Mouse (Mus musculus) layer of hippocampus, postnatal 14 days (tissue): Measurements from ENCODE around the gene Il12rb2. TPM values are rescaled to one million over a fixed set of nuclear protein-coding genes. Genes with fewer than 3 reads are reported as not detected.
A peak's percentile ranks its signal among the peaks of the same experiment; 100 is the strongest.

ENCODE experiments used
- DNase-seq, 2 experiments: peaks; one replicate each; pipeline ENCODE4 v3.0.0; 2021 to 2022; ENCODE audit warnings: low spot score in 2 of 2, mixed read lengths in 1 of 2
- long read RNA-seq, 2 experiments: library from polyadenylated mRNA; stranded (forward); transcript quantifications; one replicate each; pipeline ENCODE4 v2.0.0; 2021
- total RNA-seq, 2 experiments: library from RNA; stranded (reverse); gene quantifications; 2 replicates each; pipeline ENCODE4 v1.2.3; 2021

The Il12rb2 gene
- not detected for total RNA-seq
- long read RNA-seq, experiment 1 = 0 reads
- long read RNA-seq, experiment 2 = 0 reads

DNA sequence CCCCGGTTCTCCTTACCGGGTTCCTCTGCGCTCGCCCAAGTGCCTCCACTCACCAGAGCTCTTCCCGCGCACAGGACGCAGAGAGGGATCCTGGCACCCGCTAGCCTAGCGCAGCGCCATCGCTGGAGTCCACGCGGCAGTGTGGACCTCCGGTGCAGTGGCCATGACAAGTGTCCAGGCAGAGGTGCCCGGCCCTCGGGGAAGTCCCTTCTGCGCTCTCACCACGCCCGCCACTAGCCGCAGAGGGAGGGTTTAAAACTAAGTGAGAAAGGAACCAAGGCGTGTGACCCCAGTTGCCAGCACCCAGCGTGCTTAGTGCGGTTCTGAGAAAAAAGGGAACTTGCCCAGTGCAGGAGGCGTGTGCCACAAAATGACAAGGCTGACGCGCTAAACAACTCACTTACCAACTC is at the start of gene Il12rb2:
Gene Il12rb2, minus strand, starts transcription at position 207 of the 410 bp plus-strand sequence.
- DNase-seq = peak in 1 of 2 experiments; percentile 3

DNA sequence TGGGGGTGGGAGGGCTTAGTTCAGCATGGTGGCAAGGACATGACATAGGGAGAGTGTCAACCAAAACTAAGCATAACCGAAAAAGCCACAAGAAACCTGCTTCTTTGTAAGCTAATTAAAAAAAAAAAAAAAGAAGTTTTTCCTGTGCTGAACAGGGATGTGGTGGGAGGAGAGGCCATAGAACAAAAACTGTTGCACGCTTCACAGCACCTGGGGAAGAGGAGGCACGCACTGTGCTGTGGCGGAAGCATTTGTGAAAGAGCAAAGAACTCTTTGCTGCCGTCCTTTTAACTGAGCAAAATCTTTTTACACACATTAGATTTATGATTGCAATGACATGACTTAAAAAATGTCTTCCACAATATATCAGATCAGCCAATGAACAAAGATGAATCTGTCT is 45.8 kb upstream of the Il12rb2 start:
- no peak for DNase-seq

DNA sequence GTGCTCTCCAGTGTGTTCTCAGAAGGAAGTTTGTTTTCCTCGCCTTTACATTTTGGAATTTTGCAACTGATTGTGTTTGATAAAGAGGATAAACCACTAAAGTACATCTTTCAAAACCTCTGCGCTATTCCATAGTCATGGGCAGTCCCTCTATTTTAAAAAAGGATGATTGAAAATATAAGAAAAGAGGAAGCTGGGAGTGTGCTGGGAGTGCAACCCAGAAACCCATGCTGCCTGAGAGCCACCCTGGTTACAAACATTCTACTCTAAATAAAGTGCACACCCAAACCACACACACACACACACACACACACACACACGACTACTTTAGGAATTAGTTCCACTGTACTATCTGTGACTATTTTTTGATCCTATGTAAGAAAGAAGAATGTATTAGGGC is 40.6 kb upstream of the Il12rb2 start:
- no peak for DNase-seq

DNA sequence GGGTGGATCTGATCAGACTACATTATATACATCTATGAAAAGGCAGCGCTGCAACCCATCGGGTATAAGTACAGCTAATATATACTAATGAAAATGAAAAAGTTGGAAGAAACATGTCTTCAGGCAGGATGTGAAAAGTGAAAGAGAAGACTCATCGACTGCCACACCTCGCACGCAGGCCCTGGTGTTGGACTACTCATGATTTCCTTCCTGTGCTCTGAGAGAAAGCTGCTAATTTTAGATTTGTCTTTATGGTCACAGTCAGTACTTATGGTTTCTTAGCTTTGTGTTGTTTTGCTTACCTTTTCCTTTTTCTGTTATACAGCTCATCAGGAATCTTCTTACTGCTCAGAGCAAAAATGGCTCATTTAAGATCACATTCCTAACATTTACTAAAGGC is 39.3 kb upstream of the Il12rb2 start:
- DNase-seq = no peak

DNA sequence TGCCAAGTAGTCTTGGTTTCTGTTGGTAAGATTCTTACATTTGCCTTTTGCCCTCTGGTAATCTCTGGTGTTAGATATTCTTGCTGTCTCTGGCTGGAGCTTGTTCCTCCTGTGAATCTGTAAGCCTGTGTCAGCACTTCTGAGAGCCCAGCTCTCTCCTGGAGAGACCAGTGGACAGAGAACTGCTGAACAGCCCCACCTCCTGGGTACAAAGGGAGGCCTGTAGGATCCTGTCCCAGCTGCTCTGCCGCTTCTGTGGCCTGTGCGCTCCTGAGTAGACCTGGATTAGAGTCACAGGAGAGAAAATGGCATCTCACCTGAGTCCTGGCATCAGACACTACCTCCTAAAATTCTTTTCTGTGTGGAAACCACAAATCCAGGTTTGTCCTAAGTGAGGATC is 37.4 kb upstream of the Il12rb2 start:
- DNase-seq = no peak

DNA sequence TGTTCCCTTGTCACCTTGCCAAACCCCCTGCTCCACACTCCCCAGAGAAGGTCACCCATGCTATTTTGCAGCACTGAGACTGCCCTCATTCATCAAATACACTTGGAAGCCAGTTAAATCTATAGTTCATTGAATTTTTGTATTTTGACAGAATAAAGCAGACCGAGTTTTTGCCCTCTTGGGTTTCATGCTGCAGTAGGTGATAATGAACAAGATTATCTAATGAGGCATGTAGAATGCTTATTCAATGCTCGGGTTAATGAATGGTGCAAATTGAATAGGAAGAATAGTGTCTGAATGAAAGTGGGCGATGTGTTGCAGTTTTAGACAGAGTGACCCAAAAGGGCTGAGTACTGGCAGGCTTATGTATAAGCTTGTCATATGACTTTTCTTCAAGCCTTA is 29.3 kb upstream of the Il12rb2 start:
- no peak for DNase-seq

DNA sequence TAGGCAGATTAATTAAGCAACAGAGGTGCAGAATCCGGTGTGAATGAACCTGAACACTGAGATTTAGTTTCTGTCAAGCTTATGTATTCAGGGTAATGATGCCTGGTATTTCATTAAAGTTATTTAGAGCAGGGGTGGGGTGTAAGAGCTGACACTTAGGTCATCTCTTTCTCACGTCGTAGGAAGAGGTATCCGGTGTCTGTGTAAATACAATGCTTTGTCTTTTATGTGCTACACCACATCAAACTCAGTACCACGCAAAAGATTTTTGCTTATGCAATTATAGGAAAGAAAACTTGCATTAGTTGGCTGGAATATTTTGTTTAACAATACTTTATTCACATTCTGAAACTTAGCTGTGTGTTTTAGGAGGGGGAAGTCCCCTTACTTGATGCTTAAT is 23.6 kb upstream of the Il12rb2 start:
- no peak for DNase-seq

DNA sequence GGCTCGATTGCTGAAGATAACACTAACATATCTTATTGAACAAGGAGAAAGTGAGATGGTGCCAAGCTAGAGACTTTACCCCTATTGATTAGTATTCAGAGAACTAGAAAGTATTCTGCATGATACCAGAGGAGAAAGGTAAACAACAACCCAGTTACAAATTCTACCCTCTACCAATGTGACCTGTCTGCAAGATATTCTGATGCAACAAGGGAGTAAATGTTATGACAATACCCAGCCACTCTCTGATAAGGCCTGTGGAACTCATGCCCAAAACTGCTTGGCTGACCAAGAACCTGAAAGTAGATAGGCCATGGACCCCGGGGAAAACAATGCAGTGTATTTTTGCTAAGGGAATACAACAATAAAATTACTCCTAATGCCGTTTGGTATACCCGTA is 10.2 kb downstream of the Il12rb2 start:
- DNase-seq = no peak

DNA sequence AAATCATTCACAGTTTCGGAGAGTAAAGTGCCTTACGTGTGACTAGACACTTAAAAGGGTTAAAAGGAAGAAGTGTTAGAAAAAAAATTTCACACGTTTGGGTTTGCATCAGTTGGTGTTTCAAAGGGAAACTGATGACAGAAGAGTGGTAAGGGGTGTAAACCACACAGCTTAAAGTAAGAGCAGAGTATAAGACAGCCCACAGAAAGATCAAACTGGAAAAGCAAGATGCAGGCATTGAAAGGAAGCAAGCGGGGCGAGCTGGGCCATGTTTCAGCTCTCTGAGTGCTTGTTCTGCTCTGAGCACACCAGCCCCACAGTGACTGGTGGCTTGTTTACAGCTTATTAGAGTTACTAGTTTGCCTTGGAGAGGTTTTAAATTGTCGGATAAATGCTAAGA is 27.9 kb downstream of the Il12rb2 start:
- DNase-seq = no peak

DNA sequence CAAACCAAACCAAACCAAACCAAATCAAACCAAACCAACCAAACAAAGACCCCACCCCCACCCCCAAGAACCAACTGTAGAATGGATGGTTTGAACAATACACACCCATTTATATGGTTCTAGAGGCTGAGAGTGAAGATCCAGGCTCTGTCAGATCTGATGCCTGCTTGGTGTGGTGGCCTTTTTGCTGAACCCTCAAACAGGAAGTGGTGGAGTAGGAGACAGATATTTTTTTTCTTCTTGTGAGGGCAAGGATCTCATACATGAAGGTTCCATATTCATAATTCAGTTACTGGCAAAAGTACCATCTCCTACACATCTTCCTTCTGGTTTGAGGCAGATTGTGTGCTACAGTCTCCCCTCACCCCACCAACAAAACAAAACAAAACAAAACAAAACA is 36.5 kb downstream of the Il12rb2 start:
- DNase-seq = no peak

DNA sequence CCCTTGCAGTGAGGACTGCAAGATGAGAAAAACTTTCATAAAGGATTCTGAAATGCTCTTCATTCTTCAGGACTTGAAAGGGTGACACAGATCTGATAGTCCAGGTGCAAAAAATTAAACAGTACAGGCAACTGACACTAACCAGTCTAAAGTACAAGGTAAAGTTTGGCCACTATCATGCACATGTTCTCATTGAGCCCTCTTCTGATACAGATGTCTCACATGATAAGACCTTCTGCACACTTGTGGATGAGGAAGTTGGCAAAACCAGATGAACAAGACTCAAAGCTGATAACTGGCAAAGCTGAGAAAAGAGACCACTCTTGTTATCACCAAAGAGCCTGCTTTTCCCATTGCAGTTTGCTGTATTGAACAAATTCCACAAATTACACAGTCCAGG is 38.0 kb downstream of the Il12rb2 start:
- no peak for DNase-seq

DNA sequence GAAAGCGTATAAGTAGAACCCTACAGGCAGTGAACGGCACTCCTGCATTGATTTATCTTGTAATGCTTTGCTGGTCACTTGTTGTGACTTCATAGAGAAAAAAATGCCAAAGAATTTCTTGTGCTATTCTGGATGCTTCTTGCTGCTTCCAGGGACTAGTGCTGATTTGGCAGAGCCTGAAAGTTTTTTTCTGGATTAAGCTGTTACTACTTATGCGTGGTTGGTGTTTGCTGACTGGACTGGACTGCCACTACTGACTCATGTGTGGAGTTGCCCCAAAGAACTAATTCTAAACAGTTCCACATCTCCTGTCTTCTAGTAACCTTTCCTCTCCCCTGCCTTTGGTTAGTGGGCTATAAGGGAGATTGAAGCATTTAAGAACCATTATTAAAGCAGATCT is 52.2 kb downstream of the Il12rb2 start:
- no peak for DNase-seq

DNA sequence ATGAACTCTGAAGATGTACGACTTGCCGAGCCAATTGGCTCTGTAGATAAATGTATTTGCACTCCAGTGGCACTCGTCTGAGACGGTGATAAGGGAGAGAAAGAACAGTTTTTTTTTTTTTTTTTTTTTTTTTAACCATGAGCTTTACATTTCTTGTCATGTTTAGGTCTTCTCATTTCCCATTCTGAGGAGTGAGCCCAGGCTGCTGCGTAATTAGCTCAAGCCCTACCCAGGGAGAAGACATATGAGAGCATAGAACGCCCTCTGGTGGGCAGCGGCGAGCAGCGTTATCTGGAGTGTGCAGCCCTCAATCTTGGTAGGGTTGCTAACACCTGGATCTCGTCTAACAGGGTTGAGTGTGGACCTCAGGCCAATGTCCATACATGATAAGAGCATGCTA is 57.5 kb downstream of the Il12rb2 start:
- DNase-seq = peak in 1 of 2 experiments; percentile 54

DNA sequence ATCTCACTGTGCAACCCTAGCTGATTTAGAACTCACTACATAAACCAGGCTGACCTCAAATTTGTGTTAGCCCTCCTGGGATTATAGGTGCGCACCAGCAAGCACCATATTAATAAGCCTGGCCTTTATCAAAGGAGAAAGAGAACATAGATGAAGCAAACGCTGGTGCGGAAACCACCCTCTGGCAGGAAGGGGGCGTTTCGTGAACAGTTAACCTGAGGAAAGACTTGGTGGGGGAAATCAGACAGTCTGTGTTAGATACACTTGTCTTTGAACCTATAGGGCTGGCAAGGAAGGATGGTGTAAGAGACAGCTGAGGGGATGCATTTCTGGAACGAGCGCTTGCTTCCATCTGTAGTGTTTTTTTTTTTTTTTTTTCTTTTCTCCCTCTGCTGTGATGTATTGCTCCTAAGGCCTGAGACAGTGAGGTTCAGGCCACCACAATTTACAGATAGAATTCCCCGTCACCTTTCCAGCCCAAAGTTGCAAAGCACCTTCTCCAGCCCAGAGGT is 58.1 kb downstream of the Il12rb2 start:
- no peak for DNase-seq

DNA sequence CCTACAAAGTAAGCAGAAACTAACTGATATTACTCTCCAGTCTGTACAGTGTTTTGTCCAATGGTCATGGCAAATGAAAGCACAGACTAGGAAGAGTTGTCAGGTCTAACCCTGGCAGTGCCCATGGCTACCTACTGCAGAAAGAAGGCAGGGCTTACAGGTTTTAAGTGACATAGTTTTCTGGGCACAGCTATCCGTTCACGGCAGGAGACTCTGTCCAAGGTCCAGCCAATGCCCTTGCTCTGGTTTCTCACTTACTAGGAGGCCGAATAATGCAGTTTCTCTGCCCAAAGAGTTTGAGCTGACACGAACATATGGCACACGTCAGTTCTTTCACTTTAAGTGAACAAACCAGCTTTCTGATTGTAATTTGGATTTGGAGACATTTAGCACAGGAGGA is 58.9 kb downstream of the Il12rb2 start:
- no peak for DNase-seq

DNA sequence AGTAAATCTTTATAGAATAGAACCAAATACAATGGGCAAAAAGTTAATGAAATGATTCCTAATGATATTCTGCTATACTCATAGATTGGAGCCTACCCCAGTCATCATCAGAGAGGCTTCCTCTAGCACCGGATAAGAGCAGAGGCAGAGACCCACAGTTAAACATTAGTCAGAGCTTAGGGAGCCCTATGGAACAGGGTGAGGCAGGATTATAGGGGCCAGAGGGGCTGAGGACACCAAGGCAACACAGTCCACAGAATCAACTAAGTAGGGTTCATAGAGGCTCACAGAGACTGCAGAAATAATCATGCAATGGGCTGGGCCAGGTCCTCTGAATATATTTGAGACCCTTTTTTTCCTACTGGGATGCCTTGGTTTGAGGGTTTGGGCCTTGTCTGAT is 61.3 kb downstream of the Il12rb2 start:
- DNase-seq = no peak

DNA sequence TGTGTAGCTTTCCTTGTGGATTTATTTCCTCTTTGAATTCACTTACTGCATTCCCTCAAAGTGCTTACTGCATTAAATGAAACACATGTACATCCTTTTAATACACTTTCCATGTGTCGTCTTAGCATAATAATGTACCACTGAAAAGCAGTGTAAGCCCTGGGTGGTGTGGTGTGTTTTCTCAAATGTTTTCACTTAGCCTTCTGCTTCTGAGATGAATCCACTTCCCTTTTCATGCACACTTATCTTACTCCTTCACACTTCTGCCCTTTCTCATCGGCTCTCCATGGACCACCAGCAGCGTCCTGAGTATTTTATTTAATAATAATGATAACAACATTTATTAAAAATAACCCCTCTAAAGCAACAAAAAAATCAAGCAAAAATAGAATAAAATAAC is 66.2 kb downstream of the Il12rb2 start:
- no peak for DNase-seq

DNA sequence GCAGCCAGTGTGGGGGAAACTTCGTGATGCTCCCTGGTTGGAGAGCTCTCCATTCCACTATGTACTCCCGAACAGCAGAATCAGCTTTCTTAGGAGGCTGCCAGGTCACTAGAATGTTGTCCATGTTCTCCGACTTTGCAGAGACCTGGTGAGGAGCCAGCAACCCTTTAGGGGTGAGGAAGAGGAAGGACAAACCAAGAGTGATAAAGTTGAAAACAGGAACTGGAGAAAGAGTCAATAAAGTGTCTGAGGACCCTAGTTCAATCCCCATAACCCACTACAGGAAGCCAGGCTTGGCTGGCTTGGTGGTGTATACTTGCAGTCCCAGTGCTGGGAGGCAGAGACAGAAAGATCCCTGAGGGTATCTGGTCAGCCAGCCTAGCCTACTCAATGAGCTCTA is 67.0 kb downstream of the Il12rb2 start:
- no peak for DNase-seq

DNA sequence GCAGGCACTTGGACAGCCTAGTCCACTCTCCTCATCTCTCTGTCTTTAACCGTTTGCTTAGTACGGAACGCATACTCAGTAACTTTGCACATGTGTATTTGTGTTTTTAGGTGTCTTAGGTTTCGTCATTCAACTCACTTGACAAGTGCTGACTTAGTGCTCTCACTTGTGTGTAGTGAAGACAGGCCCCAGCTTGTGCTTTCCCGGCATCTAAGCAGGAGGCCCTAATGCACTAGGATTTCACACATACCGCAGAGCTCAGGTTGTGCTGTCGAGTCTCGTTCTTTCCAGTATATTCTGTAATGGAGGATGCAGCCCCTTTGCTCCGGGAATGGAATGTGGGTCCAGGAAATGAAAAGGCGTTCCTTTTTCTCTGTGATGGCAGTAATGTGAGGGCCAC is 72.8 kb downstream of the Il12rb2 start:
- DNase-seq = no peak

DNA sequence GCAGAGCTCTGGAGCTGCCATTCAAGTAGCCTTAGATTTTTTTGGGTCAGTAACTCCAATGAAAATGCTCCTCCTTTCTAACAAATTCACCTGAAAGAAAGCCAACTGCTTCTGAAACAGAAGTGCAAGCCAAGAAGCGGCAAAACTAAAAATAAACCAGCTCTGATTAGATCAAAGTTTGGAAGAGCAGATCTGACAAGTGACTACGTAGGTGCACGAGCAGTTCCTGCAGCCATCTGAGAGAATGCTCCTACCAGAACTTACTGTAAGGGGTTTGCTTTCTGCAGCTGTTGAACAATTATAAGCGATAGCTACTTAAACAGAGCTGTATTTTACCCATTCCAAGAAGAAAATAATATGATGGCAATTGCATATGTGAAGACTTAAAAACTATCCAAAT is 73.5 kb downstream of the Il12rb2 start:
- DNase-seq = no peak

DNA sequence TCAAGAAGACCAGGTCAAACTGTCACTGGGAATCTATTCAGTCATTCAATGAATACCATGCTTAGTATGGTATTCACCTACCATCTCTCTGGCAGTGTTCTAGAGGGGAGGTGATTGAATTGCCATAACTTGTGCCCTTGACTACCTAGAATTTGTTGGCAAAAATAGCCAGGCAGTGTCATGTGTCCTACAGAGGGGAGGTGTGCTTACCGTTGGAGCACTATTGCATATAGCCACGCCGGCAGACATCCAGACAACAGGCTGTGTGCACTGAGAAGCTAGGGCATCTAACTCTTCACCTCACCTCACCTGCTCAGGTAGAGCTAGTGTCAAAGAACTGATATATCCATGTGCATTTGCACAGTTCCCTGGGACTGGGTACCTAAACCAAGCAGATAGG is 74.8 kb downstream of the Il12rb2 start:
- no peak for DNase-seq

DNA sequence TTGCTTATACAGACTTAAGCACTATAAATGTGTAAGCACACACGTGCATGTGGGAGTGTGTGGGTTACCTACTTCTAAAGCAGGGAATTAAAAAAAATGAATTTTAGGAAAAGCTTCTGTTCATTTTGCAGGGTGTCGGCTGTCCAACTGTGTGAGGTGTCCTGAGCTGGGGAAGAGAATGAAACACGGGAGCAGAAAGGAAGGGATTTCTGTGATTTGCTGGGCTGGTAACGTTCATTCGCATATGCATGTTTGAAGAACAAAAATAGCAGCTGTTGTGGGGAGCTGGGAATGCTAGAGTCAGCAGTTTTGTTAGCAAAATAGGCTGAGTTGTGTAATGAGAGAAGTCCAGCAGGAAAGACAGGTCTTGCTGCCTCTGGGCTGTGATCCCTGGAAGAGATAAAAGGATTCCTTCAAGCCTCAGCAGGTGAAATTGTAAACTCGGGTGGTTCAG is 75.3 kb downstream of the Il12rb2 start:
- no peak for DNase-seq

DNA sequence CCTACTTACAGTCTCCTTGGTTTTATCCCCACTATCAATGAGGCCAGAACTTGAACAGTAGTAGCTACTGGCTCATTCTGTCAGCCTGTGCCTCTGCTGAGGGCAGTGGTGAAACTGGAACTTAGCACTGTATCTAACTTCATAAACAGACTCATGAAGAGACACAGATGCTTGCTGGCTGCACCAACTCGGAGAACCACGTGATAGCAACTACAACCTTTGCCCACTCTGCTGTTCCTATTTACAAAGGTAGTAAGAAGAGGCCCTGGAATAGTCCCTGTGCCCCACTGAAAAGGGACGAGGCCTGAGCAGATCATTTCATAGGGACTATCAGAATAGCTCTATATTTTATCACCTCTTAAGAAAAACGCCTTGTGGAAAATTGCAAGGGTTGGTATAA is 75.7 kb downstream of the Il12rb2 start:
- DNase-seq = no peak

DNA sequence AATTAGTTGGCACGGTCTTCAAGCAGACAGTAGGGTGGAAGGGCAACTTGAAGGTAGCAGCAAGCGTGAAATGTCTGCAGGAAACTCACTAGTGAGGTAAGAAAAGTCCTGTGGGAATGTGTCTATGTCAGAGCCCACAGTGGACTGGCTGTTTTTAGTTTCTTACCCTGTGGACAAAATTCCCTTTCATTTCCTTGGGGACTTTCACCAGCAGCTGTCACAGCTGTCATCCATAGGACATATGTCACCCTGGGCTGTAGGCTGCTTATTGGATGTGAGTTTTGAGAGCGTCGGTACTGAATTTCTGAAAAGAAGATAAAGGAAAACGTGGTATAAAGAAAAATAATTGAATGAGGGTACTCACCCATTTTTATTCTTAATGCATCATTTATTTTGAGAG is 77.2 kb downstream of the Il12rb2 start:
- DNase-seq = no peak
